Mouse (Mus musculus) neutrophil, adult 5-6 weeks (primary cell): ENCODE measurements at regions not wholly inside any gene's neighbourhood (a gene's known extent, or its start where the extent isn't known, plus 50 kb on each side); places are given as distances from the start of the nearest gene placed in this dataset.

ENCODE experiments used
- ATAC-seq: fragments of 151-379, 151-347 bp; 2 replicates; pipeline ENCODE4 v1.8.0; 2017; ENCODE audit warnings: mild to moderate bottlenecking, moderate TSS enrichment; ENCODE audit not compliant: insufficient number of reproducible peaks, poor library complexity, low FRiP score, severe bottlenecking; ENCODE audit errors: extremely low read depth

- no peak for ATAC-seq
Observed at GRCm38 (mm10) chr8:77836902-77837489, 112.7 kb upstream of the Ednra start.

- no peak for ATAC-seq
Observed at GRCm38 (mm10) chr8:77842392-77843139, 118.3 kb upstream of the Ednra start.

- no peak for ATAC-seq
Observed at GRCm38 (mm10) chr8:77843229-77843628, 119.0 kb upstream of the Ednra start.

- no peak for ATAC-seq
Observed at GRCm38 (mm10) chr8:77850523-77850922, 126.3 kb upstream of the Ednra start.

- no peak for ATAC-seq
Observed at GRCm38 (mm10) chr8:77870264-77870663, 146.0 kb upstream of the Ednra start.

GRCm38 (mm10) chr8:77872771-77873170 lies 148.5 kb upstream of the Ednra start:
- no peak for ATAC-seq

- ATAC-seq = no peak
Observed at GRCm38 (mm10) chr8:77919776-77920175, 195.5 kb upstream of the Ednra start.

GRCm38 (mm10) chr8:77921868-77922267 lies 197.6 kb upstream of the Ednra start:
- no peak for ATAC-seq

GRCm38 (mm10) chr8:77947702-77948101 lies 223.4 kb upstream of the Ednra start:
- no peak for ATAC-seq

- ATAC-seq = no peak
Observed at GRCm38 (mm10) chr8:77949640-77950039, 225.4 kb upstream of the Ednra start.

GRCm38 (mm10) chr8:77958814-77959372 lies 234.6 kb upstream of the Ednra start:
- no peak for ATAC-seq

- no peak for ATAC-seq
Observed at GRCm38 (mm10) chr8:77963102-77963698, 238.9 kb upstream of the Ednra start.

- no peak for ATAC-seq
Observed at GRCm38 (mm10) chr8:77970378-77970777, 242.7 kb upstream of the Ttc29 start.

- ATAC-seq = no peak
Observed at GRCm38 (mm10) chr8:77973714-77974113, 239.4 kb upstream of the Ttc29 start.

- no peak for ATAC-seq
Observed at GRCm38 (mm10) chr8:77979106-77979505, 234.0 kb upstream of the Ttc29 start.

GRCm38 (mm10) chr8:77980701-77981100 lies 232.4 kb upstream of the Ttc29 start:
- ATAC-seq = no peak

GRCm38 (mm10) chr8:77982031-77982430 lies 231.1 kb upstream of the Ttc29 start:
- no peak for ATAC-seq

- ATAC-seq = no peak
Observed at GRCm38 (mm10) chr8:77983476-77983875, 229.6 kb upstream of the Ttc29 start.

GRCm38 (mm10) chr8:77987237-77987636 lies 225.9 kb upstream of the Ttc29 start:
- no peak for ATAC-seq
